Mouse (Mus musculus): ENCODE measurements around the gene Irak4.

GRCm38 (mm10) chr15:94524956-94525355, 18.5 kb upstream of the Irak4 start:
- TF ChIP-seq GATA1 (IDR thresholded peaks at IDR 0.05; ENCODE audit: low read length) (no peak), TAL1 (IDR thresholded peaks at IDR 0.05; ENCODE audit: low read length) (no peak)
